Comparison of ENCODE assay signal across 9 mouse cellular contexts in genomic region chr9:121890441-121890941, GRCm38 (mm10). TPM values are rescaled to one million over a fixed set of nuclear protein-coding genes. Genes with fewer than 3 reads are reported as not detected.
DNase-seq lines count a peak whose midpoint lies in the region; ATAC-seq and TF ChIP-seq lines count a peak whose summit lies in the region.
"Had no signal": no experiment of that assay in that cellular context is flagged by ENCODE, and none has a peak within 500 bp of the region (broad histone marks: within the 10 kb centered on the region; RNA-seq: fewer than 3 reads in every experiment).

No protein-coding gene starts in this region.

- no peaks in the 10 kb centered on the region for H3K27me3 ChIP-seq in hindbrain, postnatal 0 days (ENCODE audit: insufficient read depth, low read length)
- H3K27me3 ChIP-seq in limb, embryonic 14.5 days (ENCODE audit: control insufficient read depth, insufficient read depth, low read length) = no peaks in the 10 kb centered on the region
- H3K27me3 ChIP-seq in midbrain, postnatal 0 days (ENCODE audit: insufficient read depth, low read length) = no peaks in the 10 kb centered on the region

- H3K4me2 ChIP-seq in hindbrain, postnatal 0 days (ENCODE audit: low read depth, low read length) = no peak overlapping the region
- H3K4me2 ChIP-seq in limb, embryonic 14.5 days (replicated peaks; ENCODE audit: low read depth, low read length, severe bottlenecking) = no peak overlapping the region
- H3K4me2 ChIP-seq in midbrain, postnatal 0 days (ENCODE audit: low read depth, low read length, poor library complexity, severe bottlenecking) = no peak overlapping the region

- H3K9me3 ChIP-seq in hindbrain, postnatal 0 days (ENCODE audit: low read length) = no peaks in the 10 kb centered on the region
- H3K9me3 ChIP-seq in limb, embryonic 14.5 days (ENCODE audit: control insufficient read depth, low read length) = no peaks in the 10 kb centered on the region
- no peaks in the 10 kb centered on the region for H3K9me3 ChIP-seq in midbrain, postnatal 0 days (ENCODE audit: low read length)

- TF ChIP-seq POLR2A in limb, embryonic 14.5 days (IDR thresholded peaks at IDR 0.05; ENCODE audit: borderline replicate concordance, extremely low read depth, insufficient read depth, insufficient read length) = no peak

- no peak overlapping the region for H3K4me3 ChIP-seq in hindbrain, postnatal 0 days (ENCODE audit: low read length)
- no peak overlapping the region for H3K4me3 ChIP-seq in limb, embryonic 14.5 days (replicated peaks; ENCODE audit: low read length)
- H3K4me3 ChIP-seq in midbrain, postnatal 0 days (ENCODE audit: low read depth, low read length) = no peak overlapping the region

- peak; percentile 32 for DNase-seq in CD4-positive helper T cell, adult 2 months (ENCODE audit: low read depth, low spot score)
- DNase-seq in adrenal gland, postnatal 14 days = peak; percentile 90
- peak; percentile 67 to 83 for DNase-seq in gastrocnemius, postnatal 4 days (ENCODE audit: low spot score in 2 of 2)
- DNase-seq in hindbrain, postnatal 0 days (ENCODE audit: low spot score) = peak; percentile 14
- DNase-seq in limb, embryonic 14.5 days (ENCODE audit: low spot score) = peak; percentile 20
- DNase-seq in midbrain, postnatal 0 days (ENCODE audit: low spot score) = peak; percentile 24
- DNase-seq in thymus, postnatal 25 days = peak; percentile 48
- DNase-seq in cerebellum, adult 11 months = no peak

- no peak overlapping the region for H3K9ac ChIP-seq in hindbrain, postnatal 0 days (replicated peaks; ENCODE audit: low read length)
- H3K9ac ChIP-seq in limb, embryonic 14.5 days (ENCODE audit: low read depth, low read length, severe bottlenecking) = 0 out of 2 replicates have a peak overlapping the region, but pooled peaks have one; percentile 22
- H3K9ac ChIP-seq in midbrain, postnatal 0 days (replicated peaks; ENCODE audit: low read length, poor library complexity, severe bottlenecking) = no peak overlapping the region

- H3K36me3 ChIP-seq in hindbrain, postnatal 0 days (ENCODE audit: insufficient read depth, low read length) = no peaks in the 10 kb centered on the region
- no peaks in the 10 kb centered on the region for H3K36me3 ChIP-seq in limb, embryonic 14.5 days (ENCODE audit: control insufficient read depth, insufficient read depth, low read length)
- no peaks in the 10 kb centered on the region for H3K36me3 ChIP-seq in midbrain, postnatal 0 days (ENCODE audit: insufficient read depth, low read length)

- 39% methylated on average over 18 of the region's 18 CpGs for WGBS in hindbrain, postnatal 0 days
- WGBS in limb, embryonic 14.5 days = 31% methylated on average over 18 of the region's 18 CpGs
- WGBS in midbrain, postnatal 0 days = 46% methylated on average over 18 of the region's 18 CpGs

- TF ChIP-seq CTCF in hindbrain, postnatal 0 days (IDR thresholded peaks at IDR 0.05; ENCODE audit: low read depth) = no peak
- TF ChIP-seq CTCF in midbrain, postnatal 0 days (IDR thresholded peaks at IDR 0.05) = no peak

- H3K27ac ChIP-seq in hindbrain, postnatal 0 days = no peak overlapping the region
- no peak overlapping the region for H3K27ac ChIP-seq in limb, embryonic 14.5 days (replicated peaks; ENCODE audit: low read depth, low read length)
- H3K27ac ChIP-seq in midbrain, postnatal 0 days (ENCODE audit: low read depth, low read length) = no peak overlapping the region

- no peaks in the 10 kb centered on the region for H3K4me1 ChIP-seq in hindbrain, postnatal 0 days (ENCODE audit: insufficient read depth, low read length)
- peaks cover 3% of the 10 kb centered on the region; the same call in 1 of the 2 replicates for H3K4me1 ChIP-seq in limb, embryonic 14.5 days (ENCODE audit: control insufficient read depth, insufficient read depth, low read length)
- H3K4me1 ChIP-seq in midbrain, postnatal 0 days (ENCODE audit: insufficient read depth, low read length) = no peaks in the 10 kb centered on the region

- no peak for ATAC-seq in hindbrain, postnatal 0 days
- peak; percentile 62; the same call in 1 of the 2 replicates for ATAC-seq in limb, embryonic 14.5 days (ENCODE audit: low FRiP score, low read depth)
- ATAC-seq in midbrain, postnatal 0 days (ENCODE audit: low FRiP score) = no peak

RNA-seq across cellular contexts. Expression of gene Ackr2, which starts 7.7 kb away (rescaled TPM):
- total RNA-seq in adrenal gland, postnatal 14 days (2021) = 1.4 and 2.1 TPM in 2 replicates
- total RNA-seq in gastrocnemius, postnatal 4 days (2021) = 1 to 10 TPM; 1.8 to 1.9 TPM
- total RNA-seq in hindbrain, postnatal 0 days (2014; rRNA removed) = 1.0 and 5.1 TPM in 2 replicates
- 0.93 and 1.0 TPM in 2 replicates for polyA plus RNA-seq in hindbrain, postnatal 0 days (2015; fragmentation: Nextera tagmentation; extraction: Ambion mirVana)
- polyA plus RNA-seq in limb, embryonic 14.5 days (2012; rRNA removed) = 0.25 and 0.32 TPM in 2 replicates
- 0.26 and 0.40 TPM in 2 replicates for polyA plus RNA-seq in limb, embryonic 14.5 days (2014; fragmentation: Nextera tagmentation; extraction: Ambion mirVana)
- total RNA-seq in midbrain, postnatal 0 days (2014; rRNA removed) = 1.7 and 3.0 TPM in 2 replicates
- 0.78 and 0.96 TPM in 2 replicates for polyA plus RNA-seq in midbrain, postnatal 0 days (2015; fragmentation: Nextera tagmentation; extraction: Ambion mirVana)

RNA-seq across cellular contexts. Expression of gene Cyp8b1, which starts 25.6 kb away (rescaled TPM):
- total RNA-seq in adrenal gland, postnatal 14 days (2021) = 1.6 and 10.7 TPM in 2 replicates
- under 1 TPM in 1 of 2 experiments, not detected in 1; 0.26 TPM for total RNA-seq in gastrocnemius, postnatal 4 days (2021)
- not detected in 2 replicates for total RNA-seq in hindbrain, postnatal 0 days (2014; rRNA removed)
- polyA plus RNA-seq in hindbrain, postnatal 0 days (2015; fragmentation: Nextera tagmentation; extraction: Ambion mirVana) = not detected in 2 replicates
- polyA plus RNA-seq in limb, embryonic 14.5 days (2012; rRNA removed) = not detected in 2 replicates
- not detected in 2 replicates for polyA plus RNA-seq in limb, embryonic 14.5 days (2014; fragmentation: Nextera tagmentation; extraction: Ambion mirVana)
- total RNA-seq in midbrain, postnatal 0 days (2014; rRNA removed) = not detected in 2 replicates
- polyA plus RNA-seq in midbrain, postnatal 0 days (2015; fragmentation: Nextera tagmentation; extraction: Ambion mirVana) = not detected in 2 replicates
- total RNA-seq: left cerebral cortex, postnatal 10 days had no signal

RNA-seq across cellular contexts. Expression of gene Higd1a, which starts 32.3 kb away (rescaled TPM):
- 112 and 114 TPM in 2 replicates for total RNA-seq in adrenal gland, postnatal 14 days (2021)
- total RNA-seq in gastrocnemius, postnatal 4 days (2021) = 10 to 100 TPM; 61.4 to 67.0 TPM
- 27.2 and 36.9 TPM in 2 replicates for total RNA-seq in hindbrain, postnatal 0 days (2014; rRNA removed)
- polyA plus RNA-seq in hindbrain, postnatal 0 days (2015; fragmentation: Nextera tagmentation; extraction: Ambion mirVana) = 191 and 197 TPM in 2 replicates
- polyA plus RNA-seq in limb, embryonic 14.5 days (2012; rRNA removed) = 50.6 and 71.0 TPM in 2 replicates
- polyA plus RNA-seq in limb, embryonic 14.5 days (2014; fragmentation: Nextera tagmentation; extraction: Ambion mirVana) = 213 and 235 TPM in 2 replicates
- 30.6 and 42.8 TPM in 2 replicates for total RNA-seq in midbrain, postnatal 0 days (2014; rRNA removed)
- polyA plus RNA-seq in midbrain, postnatal 0 days (2015; fragmentation: Nextera tagmentation; extraction: Ambion mirVana) = 179 and 182 TPM in 2 replicates

RNA-seq across cellular contexts. Expression of gene Ccdc13, which starts 51.2 kb away (rescaled TPM):
- 0.86 and 1.1 TPM in 2 replicates for total RNA-seq in adrenal gland, postnatal 14 days (2021)
- under 1 TPM in 1 of 2 experiments, not detected in 1; 0.88 TPM for total RNA-seq in gastrocnemius, postnatal 4 days (2021)
- total RNA-seq in hindbrain, postnatal 0 days (2014; rRNA removed) = 3.7 and 5.6 TPM in 2 replicates
- polyA plus RNA-seq in hindbrain, postnatal 0 days (2015; fragmentation: Nextera tagmentation; extraction: Ambion mirVana) = 3.3 and 4.0 TPM in 2 replicates
- 0.58 and 0.79 TPM in 2 replicates for polyA plus RNA-seq in limb, embryonic 14.5 days (2012; rRNA removed)
- polyA plus RNA-seq in limb, embryonic 14.5 days (2014; fragmentation: Nextera tagmentation; extraction: Ambion mirVana) = 0.47 and 0.59 TPM in 2 replicates
- total RNA-seq in midbrain, postnatal 0 days (2014; rRNA removed) = 2.8 and 3.0 TPM in 2 replicates
- 4.1 and 4.8 TPM in 2 replicates for polyA plus RNA-seq in midbrain, postnatal 0 days (2015; fragmentation: Nextera tagmentation; extraction: Ambion mirVana)
